ENCODE assay signal across 1 mouse cellular context in genomic region chr7:28452361-28453005, GRCm38 (mm10).
TF ChIP-seq lines count a peak whose summit lies in the region.

No protein-coding gene starts in this region.

TF ChIP-seq in ES-E14, 5 proteins besides CTCF, POLR2A, EP300 and RAD21 (continued from another document):
- TF ChIP-seq MAFK (IDR thresholded peaks at IDR 0.05; ENCODE audit: insufficient read depth, low read depth, low read length) = no peak
- no peak for TF ChIP-seq HCFC1 (IDR thresholded peaks at IDR 0.05; ENCODE audit: borderline replicate concordance, insufficient read depth, low read length)
- no peak for TF ChIP-seq ZC3H11A (IDR thresholded peaks at IDR 0.05; ENCODE audit: borderline replicate concordance, low read depth, low read length)
TF ChIP-seq in ES-E14: peak in this region for 0.
